Mouse (Mus musculus): ENCODE results near the gene Tmem165. TPM values are rescaled to one million over a fixed set of nuclear protein-coding genes. Genes with fewer than 3 reads are reported as not detected.

Gene Tmem165
- polyA plus RNA-seq, 1 experiment from 2014 or later: 88.0 TPM

GRCm38 (mm10) chr5:76177664-76178063, 6.0 kb upstream of the Tmem165 start:
- H3K4me1 ChIP-seq (ENCODE audit: control insufficient read depth, insufficient read depth, low read length): no peaks in the 10 kb centered on the region
- no peaks in the 10 kb centered on the region for H3K36me3 ChIP-seq (ENCODE audit: control insufficient read depth, insufficient read depth, low read length)
- DNase-seq (ENCODE audit: low spot score) (no peak), ATAC-seq (ENCODE audit: insufficient read depth, low FRiP score, low TSS enrichment) (no peak)
- H3K9ac ChIP-seq (ENCODE audit: low read length): no peak overlapping the region
- no peak overlapping the region for H3K4me3 ChIP-seq (ENCODE audit: low read depth, low read length)
- H3K9me3 ChIP-seq (ENCODE audit: control insufficient read depth, low read length): no peaks in the 10 kb centered on the region
- 79% methylated on average over 7 of the region's 7 CpGs for WGBS
- H3K4me2 ChIP-seq (ENCODE audit: low read depth): no peak overlapping the region
- H3K27ac ChIP-seq (ENCODE audit: low read depth, low read length): no peak overlapping the region
- H3K27me3 ChIP-seq (ENCODE audit: control insufficient read depth, insufficient read depth, low read length): no peaks in the 10 kb centered on the region

- Histone ChIP-seq H3K4me2 (ENCODE audit: low read depth) (no peak overlapping the region), H3K4me3 (ENCODE audit: low read depth, low read length) (no peak overlapping the region), H3K4me1 (ENCODE audit: control insufficient read depth, insufficient read depth, low read length) (no peaks in the 10 kb centered on the region), H3K27ac (ENCODE audit: low read depth, low read length) (no peak overlapping the region), H3K9me3 (ENCODE audit: control insufficient read depth, low read length) (no peaks in the 10 kb centered on the region), H3K9ac (ENCODE audit: low read length) (no peak overlapping the region), H3K36me3 (ENCODE audit: control insufficient read depth, insufficient read depth, low read length) (no peaks in the 10 kb centered on the region), H3K27me3 (ENCODE audit: control insufficient read depth, insufficient read depth, low read length) (no peaks in the 10 kb centered on the region)
- ATAC-seq (ENCODE audit: insufficient read depth, low FRiP score, low TSS enrichment) (no peak), DNase-seq (ENCODE audit: low spot score) (no peak)
- WGBS: 96% methylated on average over 5 of the region's 5 CpGs
These were observed 4.5 kb upstream of the Tmem165 start for GRCm38 (mm10) chr5:76179171-76179570.

DNA sequence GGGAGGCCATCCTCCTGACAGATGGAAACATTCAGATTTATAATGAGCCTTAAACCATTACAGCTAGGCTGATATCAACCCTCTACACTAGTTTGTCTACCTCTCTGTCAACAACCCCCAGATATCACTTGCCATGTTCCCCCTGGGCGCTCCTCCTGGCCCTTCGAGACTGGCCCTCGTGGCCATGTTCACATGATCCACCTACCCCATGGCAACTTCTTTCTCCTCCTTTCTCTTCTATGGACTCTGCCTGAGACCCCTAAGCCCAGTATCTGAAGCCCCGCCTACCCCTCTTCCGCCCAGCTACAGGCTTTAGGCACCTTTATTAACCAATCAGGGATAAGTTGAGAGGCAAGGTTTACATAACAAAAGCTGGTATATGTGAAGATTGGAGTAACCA, 3.9 kb upstream of the Tmem165 start:
- Histone ChIP-seq H3K27ac (ENCODE audit: low read depth, low read length) (no peak overlapping the region), H3K9me3 (ENCODE audit: control insufficient read depth, low read length) (no peaks in the 10 kb centered on the region)

GRCm38 (mm10) chr5:76182326-76182725, 1.4 kb upstream of the Tmem165 start:
- WGBS: 75% methylated on average over 3 of the region's 3 CpGs

More for the DNA sequence above, 3.9 kb upstream of the Tmem165 start:
- Histone ChIP-seq H3K4me1 (ENCODE audit: control insufficient read depth, insufficient read depth, low read length) (peaks cover 1% of the 10 kb centered on the region; the same call in 1 of the 2 replicates), H3K27me3 (ENCODE audit: control insufficient read depth, insufficient read depth, low read length) (no peaks in the 10 kb centered on the region), H3K9ac (ENCODE audit: low read length) (no peak overlapping the region), H3K36me3 (ENCODE audit: control insufficient read depth, insufficient read depth, low read length) (no peaks in the 10 kb centered on the region), H3K4me3 (ENCODE audit: low read depth, low read length) (no peak overlapping the region), H3K4me2 (ENCODE audit: low read depth) (no peak overlapping the region)
- DNase-seq (ENCODE audit: low spot score): no peak
- WGBS: 88% methylated on average over 5 of the region's 5 CpGs
- no peak for ATAC-seq (ENCODE audit: insufficient read depth, low FRiP score, low TSS enrichment)

DNA sequence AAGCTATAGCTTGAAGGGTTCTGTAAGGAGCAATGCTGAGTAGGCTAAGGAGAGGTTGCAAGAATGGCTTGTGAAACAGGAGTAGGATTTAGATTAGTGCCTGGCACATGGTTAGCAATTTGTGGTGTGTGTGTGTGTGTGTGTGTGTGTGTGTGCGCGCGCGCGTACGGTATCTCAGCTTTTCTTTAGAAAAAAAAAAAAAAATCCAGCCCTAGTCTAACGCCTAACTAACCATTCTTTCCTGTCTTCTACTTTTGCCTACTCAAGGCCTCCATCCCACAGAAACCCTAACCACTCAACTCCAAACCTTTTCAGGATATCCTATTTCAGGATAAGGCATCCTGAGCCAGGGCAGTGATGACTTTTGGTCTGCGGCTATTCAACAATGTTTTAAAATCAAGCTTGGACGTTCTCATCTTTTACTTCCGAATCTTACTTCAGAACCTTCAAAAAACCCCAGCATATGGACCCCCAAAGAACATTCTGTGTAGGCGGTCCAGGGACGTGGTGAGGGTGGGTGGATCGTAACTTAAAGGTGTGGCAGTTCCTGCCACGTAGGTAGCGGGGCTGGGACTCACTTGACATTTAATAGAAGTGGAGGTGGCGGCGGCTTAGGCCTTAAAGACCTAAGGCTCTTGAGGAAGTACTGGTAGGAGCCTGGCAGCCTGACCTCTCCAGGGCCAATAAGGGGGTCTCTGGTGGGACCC, 484 bp upstream of the Tmem165 start:
- H3K4me2 ChIP-seq (ENCODE audit: low read depth): peak overlapping the region; percentile 67
- no peaks in the 10 kb centered on the region for H3K9me3 ChIP-seq (ENCODE audit: control insufficient read depth, low read length)
- no peaks in the 10 kb centered on the region for H3K36me3 ChIP-seq (ENCODE audit: control insufficient read depth, insufficient read depth, low read length)
- peak overlapping the region; percentile 96 for H3K9ac ChIP-seq (ENCODE audit: low read length)
- 42% methylated on average over 17 of the region's 17 CpGs for WGBS
- H3K27me3 ChIP-seq (ENCODE audit: control insufficient read depth, insufficient read depth, low read length): no peaks in the 10 kb centered on the region
- peaks cover 14% of the 10 kb centered on the region for H3K4me1 ChIP-seq (ENCODE audit: control insufficient read depth, insufficient read depth, low read length)
- H3K4me3 ChIP-seq (ENCODE audit: low read depth, low read length): peak overlapping the region; percentile 93
- no peak overlapping the region for H3K27ac ChIP-seq (ENCODE audit: low read depth, low read length)
- DNase-seq (ENCODE audit: low spot score): no peak
- ATAC-seq (ENCODE audit: insufficient read depth, low FRiP score, low TSS enrichment): no peak

More at GRCm38 (mm10) chr5:76182326-76182725, 1.4 kb upstream of the Tmem165 start:
- DNase-seq (ENCODE audit: low spot score): no peak
- H3K9ac ChIP-seq (ENCODE audit: low read length): no peak overlapping the region
- H3K27me3 ChIP-seq (ENCODE audit: control insufficient read depth, insufficient read depth, low read length): no peaks in the 10 kb centered on the region
- no peak overlapping the region for H3K4me2 ChIP-seq (ENCODE audit: low read depth)
- H3K36me3 ChIP-seq (ENCODE audit: control insufficient read depth, insufficient read depth, low read length): no peaks in the 10 kb centered on the region
- no peak overlapping the region for H3K4me3 ChIP-seq (ENCODE audit: low read depth, low read length)
- peaks cover 11% of the 10 kb centered on the region for H3K4me1 ChIP-seq (ENCODE audit: control insufficient read depth, insufficient read depth, low read length)
- ATAC-seq (ENCODE audit: insufficient read depth, low FRiP score, low TSS enrichment): no peak
- no peaks in the 10 kb centered on the region for H3K9me3 ChIP-seq (ENCODE audit: control insufficient read depth, low read length)
- no peak overlapping the region for H3K27ac ChIP-seq (ENCODE audit: low read depth, low read length)

- DNase-seq (ENCODE audit: low spot score): peak; percentile 88
- 4% methylated on average over 30 of the region's 38 CpGs for WGBS
- H3K9ac ChIP-seq (ENCODE audit: low read length): peak overlapping the region; percentile 96
- peak overlapping the region; percentile 93 for H3K4me3 ChIP-seq (ENCODE audit: low read depth, low read length)
- no peaks in the 10 kb centered on the region for H3K36me3 ChIP-seq (ENCODE audit: control insufficient read depth, insufficient read depth, low read length)
- H3K27ac ChIP-seq (ENCODE audit: low read depth, low read length): peak overlapping the region; percentile 96
- no peaks in the 10 kb centered on the region for H3K27me3 ChIP-seq (ENCODE audit: control insufficient read depth, insufficient read depth, low read length)
- peaks cover 14% of the 10 kb centered on the region for H3K4me1 ChIP-seq (ENCODE audit: control insufficient read depth, insufficient read depth, low read length)
- H3K4me2 ChIP-seq (ENCODE audit: low read depth): peak overlapping the region; percentile 67
- H3K9me3 ChIP-seq (ENCODE audit: control insufficient read depth, low read length): no peaks in the 10 kb centered on the region
- ATAC-seq (ENCODE audit: insufficient read depth, low FRiP score, low TSS enrichment): peak; percentile 92
These were observed 803 bp downstream of the Tmem165 start for GRCm38 (mm10) chr5:76184286-76185080.

DNA sequence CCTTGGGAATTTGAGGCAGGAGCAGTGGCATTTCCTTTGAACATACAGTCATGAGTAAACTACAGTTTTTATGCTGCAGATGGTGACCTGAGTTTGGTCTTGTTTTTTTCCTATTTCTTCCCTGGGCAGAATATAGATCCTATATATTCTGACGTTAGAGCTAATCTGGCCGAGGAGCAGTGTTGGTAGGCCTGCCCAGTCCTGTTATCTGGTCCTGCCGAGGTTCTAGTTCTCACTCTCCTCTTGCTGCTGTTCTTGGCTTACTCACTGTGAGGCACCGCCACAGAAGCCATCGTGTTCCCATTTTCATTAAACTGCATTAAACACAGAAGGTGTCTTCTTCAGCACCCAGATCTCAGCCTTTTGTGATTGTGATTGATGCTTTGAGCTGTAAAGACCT, 4.2 kb downstream of the Tmem165 start:
- no peak for DNase-seq (ENCODE audit: low spot score)

DNA sequence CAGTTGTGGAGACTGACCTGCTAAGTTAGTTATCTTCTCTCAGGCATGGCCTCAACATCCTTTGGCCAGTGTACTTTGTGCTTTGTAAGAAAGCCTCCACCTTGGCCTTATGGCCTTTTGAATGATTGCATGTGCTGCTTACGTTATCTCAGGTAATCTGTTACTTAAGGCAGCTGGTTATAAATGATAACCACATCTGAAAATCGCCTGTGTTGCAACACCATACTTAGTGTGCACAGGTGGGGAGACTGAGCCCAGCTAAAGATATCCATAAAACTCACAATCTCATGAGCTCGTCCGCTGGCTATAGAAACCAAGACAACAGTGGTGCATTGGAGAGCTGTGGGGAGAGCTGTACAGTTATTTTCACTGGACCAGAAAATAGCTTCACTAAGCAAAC, 6.9 kb downstream of the Tmem165 start:
- no peaks in the 10 kb centered on the region for H3K27me3 ChIP-seq (ENCODE audit: control insufficient read depth, insufficient read depth, low read length)
- H3K4me2 ChIP-seq (ENCODE audit: low read depth): no peak overlapping the region
- no peak overlapping the region for H3K9ac ChIP-seq (ENCODE audit: low read length)
- H3K36me3 ChIP-seq (ENCODE audit: control insufficient read depth, insufficient read depth, low read length): peaks cover 2% of the 10 kb centered on the region
- ATAC-seq (ENCODE audit: insufficient read depth, low FRiP score, low TSS enrichment): no peak
- H3K4me3 ChIP-seq (ENCODE audit: low read depth, low read length): no peak overlapping the region
- 93% methylated on average over 4 of the region's 4 CpGs for WGBS
- H3K9me3 ChIP-seq (ENCODE audit: control insufficient read depth, low read length): no peaks in the 10 kb centered on the region
- H3K27ac ChIP-seq (ENCODE audit: low read depth, low read length): no peak overlapping the region
- no peak for DNase-seq (ENCODE audit: low spot score)
- H3K4me1 ChIP-seq (ENCODE audit: control insufficient read depth, insufficient read depth, low read length): peaks cover 4% of the 10 kb centered on the region

More for the DNA sequence above, 4.2 kb downstream of the Tmem165 start:
- ATAC-seq (ENCODE audit: insufficient read depth, low FRiP score, low TSS enrichment): no peak
- no peak overlapping the region for H3K4me3 ChIP-seq (ENCODE audit: low read depth, low read length)
- H3K4me1 ChIP-seq (ENCODE audit: control insufficient read depth, insufficient read depth, low read length): peaks cover 14% of the 10 kb centered on the region
- H3K27me3 ChIP-seq (ENCODE audit: control insufficient read depth, insufficient read depth, low read length): no peaks in the 10 kb centered on the region
- no peak overlapping the region for H3K9ac ChIP-seq (ENCODE audit: low read length)
- H3K4me2 ChIP-seq (ENCODE audit: low read depth): no peak overlapping the region
- H3K9me3 ChIP-seq (ENCODE audit: control insufficient read depth, low read length): no peaks in the 10 kb centered on the region
- H3K27ac ChIP-seq (ENCODE audit: low read depth, low read length): no peak overlapping the region
- H3K36me3 ChIP-seq (ENCODE audit: control insufficient read depth, insufficient read depth, low read length): 0 out of 2 replicates have a peak, but pooled peaks cover 2% of the 10 kb centered on the region
- 92% methylated on average over 5 of the region's 5 CpGs for WGBS

All from neural tube, embryonic 11.5 days (tissue).